Mouse (Mus musculus) heart, adult 18-20 months (tissue): ENCODE results near the gene Gm7951. TPM values are rescaled to one million over a fixed set of nuclear protein-coding genes. Genes with fewer than 3 reads are reported as not detected.
"Not testable (repeated sequence)": the region's sequence is repeated elsewhere in the genome, so short reads cannot be mapped to it uniquely, and the experiment has no call there.

ENCODE experiments used
- DNase-seq, 2 experiments: peaks; one replicate each; pipeline ENCODE4 v3.0.0; 2021 to 2022; ENCODE audit warnings: mixed read lengths in 1 of 2
- long read RNA-seq, 2 experiments: library from polyadenylated mRNA; stranded (forward); transcript quantifications; one replicate each; pipeline ENCODE4 v2.0.0; 2021
- total RNA-seq, 2 experiments: library from RNA; stranded (reverse); gene quantifications; 2 replicates each; pipeline ENCODE4 v1.2.3; 2021

Gm7951 gene
- not detected for total RNA-seq
- long read RNA-seq, experiment 1 = 0 reads
- long read RNA-seq, experiment 2 = 0 reads

DNA sequence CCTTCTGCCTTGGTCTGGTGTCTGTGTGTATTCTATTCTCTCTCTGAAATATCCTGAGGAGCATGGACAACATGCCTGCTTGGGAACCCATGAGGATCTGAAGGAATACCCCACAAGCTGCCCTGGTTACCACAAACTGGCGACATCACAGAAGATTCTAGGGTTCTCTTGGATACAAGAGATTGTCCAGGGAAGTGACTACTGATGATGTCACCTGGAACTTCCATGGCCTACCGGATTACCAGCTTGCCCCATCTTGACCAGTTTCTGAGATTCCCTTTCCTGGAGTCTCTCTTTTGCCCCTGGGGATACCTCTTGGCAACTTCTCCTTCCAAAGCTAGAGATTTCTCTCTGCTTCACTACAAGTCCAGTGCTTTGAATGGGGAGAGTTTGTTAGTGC is at the start of gene Gm7951:
Gene Gm7951 (minus strand): TSS at position 101 of the 400 bp plus-strand sequence.
- not testable (repeated sequence) for DNase-seq

DNA sequence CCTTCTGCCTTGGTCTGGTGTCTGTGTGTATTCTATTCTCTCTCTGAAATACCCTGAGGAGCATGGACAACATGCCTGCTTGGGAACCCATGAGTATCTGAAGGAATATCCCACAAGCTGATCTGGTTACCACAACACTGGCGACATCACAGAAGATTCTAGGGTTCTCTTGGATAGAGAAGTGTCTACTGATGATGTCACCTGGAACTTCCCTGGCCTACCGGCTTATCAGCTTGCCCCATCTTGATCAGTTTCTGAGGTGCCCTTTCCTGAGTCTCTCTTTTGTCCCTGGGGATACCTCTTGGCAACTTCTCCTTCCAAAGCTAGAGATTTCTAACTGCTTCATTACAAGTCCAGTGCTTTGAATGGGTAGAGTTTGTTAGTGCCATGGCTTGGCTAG is 45.4 kb upstream of the Gm7951 start, which contains the start of gene Gm17027:
Gene Gm17027 (minus strand): TSS at position 101 of the 400 bp plus-strand sequence.
- DNase-seq = not testable (repeated sequence)

DNA sequence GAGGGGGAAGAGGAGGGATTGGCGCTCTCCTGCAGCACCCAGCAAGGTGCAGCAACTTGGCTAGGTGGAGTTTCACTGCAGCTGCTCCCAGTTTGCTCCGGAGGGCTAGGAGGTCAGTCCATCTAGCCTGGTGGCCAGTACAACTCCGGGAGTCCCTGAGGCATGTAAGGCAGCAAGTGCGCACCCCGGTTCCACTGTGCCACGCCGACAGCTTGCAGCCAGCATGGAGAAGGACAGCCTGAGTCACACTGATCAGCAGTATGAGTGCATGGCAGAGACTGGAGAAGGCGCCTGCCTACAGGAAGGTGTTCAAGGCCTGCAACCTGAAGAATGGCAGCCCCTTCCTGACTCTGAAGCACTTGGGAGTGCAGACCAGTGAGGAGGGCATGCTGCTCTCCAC is 17.4 kb upstream of the Gm7951 start:
- DNase-seq = not testable (repeated sequence)

DNA sequence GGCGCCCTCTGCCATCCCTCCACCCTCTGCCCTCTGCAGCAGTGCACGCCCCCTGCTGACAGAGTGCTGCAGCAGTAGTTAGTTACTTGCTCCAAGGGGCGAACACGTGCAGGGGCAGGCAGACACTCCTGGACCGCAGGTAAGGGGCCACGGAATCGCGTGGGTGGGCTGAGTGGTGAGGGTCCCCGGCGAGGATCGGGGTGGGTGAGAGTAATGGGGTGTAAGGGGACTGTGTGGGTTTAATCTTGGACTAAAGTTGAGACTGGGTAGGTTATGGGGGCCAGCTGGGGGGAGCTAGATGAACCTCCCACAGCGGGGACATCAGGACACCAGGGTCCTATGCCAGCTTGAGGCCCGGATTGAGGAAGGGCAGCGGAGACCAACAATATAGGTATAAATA is 16.6 kb upstream of the Gm7951 start:
- not testable (repeated sequence) for DNase-seq

Other genes starting within 250 kb of the Gm7951 start
- gene Gm7980, start 210.1 kb downstream of the Gm7951 start, total RNA-seq = not detected
- not detected for gene 1700049E17Rik1, start 192.4 kb downstream of the Gm7951 start, total RNA-seq
- not detected for gene 1700024B05Rik, start 173.4 kb downstream of the Gm7951 start, total RNA-seq
- not detected for gene Gm6401, start 149.4 kb downstream of the Gm7951 start, total RNA-seq
- not detected for gene Gm3543, start 134.0 kb downstream of the Gm7951 start, total RNA-seq
- not detected for gene Gm17027, start 45.3 kb upstream of the Gm7951 start, total RNA-seq
- gene Gm3573, start 73.4 kb upstream of the Gm7951 start, total RNA-seq = not detected
- not detected for gene Gm17026, start 142.7 kb upstream of the Gm7951 start, total RNA-seq
- gene Gm9611, start 180.0 kb upstream of the Gm7951 start, total RNA-seq = not detected
- gene Gm7995, start 192.8 kb upstream of the Gm7951 start, total RNA-seq = not detected